Mouse (Mus musculus): Measurements from ENCODE around the gene Sulf2. TPM values are rescaled to one million over a fixed set of nuclear protein-coding genes. Genes with fewer than 3 reads are reported as not detected.

Sulf2 gene
- polyA plus RNA-seq, 1 experiment from 2014 or later = 125 TPM

DNA sequence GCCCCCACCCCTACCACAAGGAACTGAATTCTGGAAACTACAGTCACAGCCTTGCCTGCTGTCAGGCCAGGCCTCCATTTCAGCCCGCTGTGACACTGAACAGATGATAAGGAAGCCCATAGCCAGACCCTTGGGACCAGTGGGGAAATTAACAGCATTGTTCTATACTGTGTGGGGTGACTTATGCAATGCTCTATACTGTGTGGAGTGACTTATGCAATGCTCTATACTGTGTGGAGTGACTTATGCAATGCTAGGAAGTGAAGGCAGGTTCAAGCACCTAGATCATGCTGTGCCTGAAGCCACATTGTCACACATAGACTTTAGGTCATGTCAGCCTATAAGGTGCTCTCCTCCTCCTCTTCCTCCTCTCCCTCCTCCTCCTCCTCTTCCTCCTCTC is 9.1 kb upstream of the Sulf2 start:
- H3K9me3 ChIP-seq (ENCODE audit: control insufficient read depth, low read length) = no peaks in the 10 kb centered on the region
- H3K27ac ChIP-seq = no peak overlapping the region
- no peak for ATAC-seq (ENCODE audit: low FRiP score)
- DNase-seq (ENCODE audit: low spot score) = no peak
- H3K9ac ChIP-seq = no peak overlapping the region
- H3K27me3 ChIP-seq (ENCODE audit: control insufficient read depth, insufficient read depth, low read length) = 0 out of 2 replicates have a peak, but pooled peaks cover 15% of the 10 kb centered on the region
- WGBS = 90% methylated on average over 1 of the region's 1 CpGs
- no peaks in the 10 kb centered on the region for H3K36me3 ChIP-seq (replicated peaks; ENCODE audit: control insufficient read depth, insufficient read depth)
- H3K4me1 ChIP-seq (replicated peaks; ENCODE audit: control insufficient read depth, insufficient read depth, low read length) = peaks cover 6% of the 10 kb centered on the region
- H3K4me3 ChIP-seq (replicated peaks; ENCODE audit: low read length) = no peak overlapping the region
- no peak overlapping the region for H3K4me2 ChIP-seq (replicated peaks)

DNA sequence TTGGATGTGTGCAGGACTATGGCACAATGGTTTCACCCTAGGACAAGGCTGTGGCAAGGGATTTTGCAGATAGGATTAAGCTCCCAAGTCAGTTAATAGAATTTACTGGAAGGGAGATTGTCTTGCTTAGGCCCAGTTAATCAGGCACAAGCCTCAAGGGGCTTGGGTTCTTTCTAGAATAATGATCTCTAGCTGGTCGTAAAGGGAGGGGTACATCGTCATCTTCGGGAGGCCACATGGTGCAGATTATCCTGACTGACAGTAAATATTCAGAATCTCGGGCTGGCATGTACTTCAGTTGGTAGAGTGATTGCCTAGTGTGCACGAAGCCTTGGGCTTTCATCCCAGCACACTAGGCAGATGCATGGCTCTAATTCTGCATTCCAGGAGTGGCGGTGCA is 8.5 kb upstream of the Sulf2 start:
- Histone ChIP-seq H3K9ac (no peak overlapping the region), H3K9me3 (ENCODE audit: control insufficient read depth, low read length) (no peaks in the 10 kb centered on the region), H3K27me3 (ENCODE audit: control insufficient read depth, insufficient read depth, low read length) (0 out of 2 replicates have a peak, but pooled peaks cover 15% of the 10 kb centered on the region), H3K4me2 (replicated peaks) (no peak overlapping the region), H3K4me3 (replicated peaks; ENCODE audit: low read length) (no peak overlapping the region), H3K36me3 (replicated peaks; ENCODE audit: control insufficient read depth, insufficient read depth) (no peaks in the 10 kb centered on the region), H3K27ac (no peak overlapping the region), H3K4me1 (replicated peaks; ENCODE audit: control insufficient read depth, insufficient read depth, low read length) (no peaks in the 10 kb centered on the region; the same call in 1 of the 2 replicates)
- WGBS = 63% methylated on average over 6 of the region's 6 CpGs
- ATAC-seq (ENCODE audit: low FRiP score) = no peak
- no peak for DNase-seq (ENCODE audit: low spot score)

DNA sequence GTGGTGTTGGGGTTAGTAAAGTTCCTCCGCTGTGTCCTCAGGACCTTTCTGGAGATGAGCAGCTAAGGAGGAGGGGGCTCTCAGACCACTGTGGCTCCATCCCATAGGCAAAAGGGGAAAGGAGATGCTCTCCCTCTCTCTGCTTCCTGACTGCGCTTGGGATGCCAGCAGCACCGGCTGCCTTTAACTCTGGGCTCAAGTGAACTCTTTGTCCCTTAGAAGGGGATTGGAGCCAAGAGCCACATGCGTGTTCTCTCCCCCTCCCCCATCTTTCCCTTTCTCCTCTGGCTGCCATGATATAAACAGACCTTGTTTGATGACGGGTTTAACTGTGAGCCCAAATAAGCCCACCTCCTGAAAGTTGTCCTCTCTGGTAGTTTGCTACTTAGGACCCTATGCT is 7.8 kb upstream of the Sulf2 start:
- H3K27ac ChIP-seq = no peak overlapping the region
- H3K4me1 ChIP-seq (replicated peaks; ENCODE audit: control insufficient read depth, insufficient read depth, low read length) = no peaks in the 10 kb centered on the region
- ATAC-seq (ENCODE audit: low FRiP score) = no peak
- H3K36me3 ChIP-seq (replicated peaks; ENCODE audit: control insufficient read depth, insufficient read depth) = no peaks in the 10 kb centered on the region
- no peak for DNase-seq (ENCODE audit: low spot score)
- WGBS = 68% methylated on average over 5 of the region's 5 CpGs
- H3K9ac ChIP-seq = no peak overlapping the region
- H3K4me3 ChIP-seq (replicated peaks; ENCODE audit: low read length) = no peak overlapping the region
- H3K27me3 ChIP-seq (ENCODE audit: control insufficient read depth, insufficient read depth, low read length) = 0 out of 2 replicates have a peak, but pooled peaks cover 15% of the 10 kb centered on the region
- no peak overlapping the region for H3K4me2 ChIP-seq (replicated peaks)
- no peaks in the 10 kb centered on the region for H3K9me3 ChIP-seq (ENCODE audit: control insufficient read depth, low read length)

DNA sequence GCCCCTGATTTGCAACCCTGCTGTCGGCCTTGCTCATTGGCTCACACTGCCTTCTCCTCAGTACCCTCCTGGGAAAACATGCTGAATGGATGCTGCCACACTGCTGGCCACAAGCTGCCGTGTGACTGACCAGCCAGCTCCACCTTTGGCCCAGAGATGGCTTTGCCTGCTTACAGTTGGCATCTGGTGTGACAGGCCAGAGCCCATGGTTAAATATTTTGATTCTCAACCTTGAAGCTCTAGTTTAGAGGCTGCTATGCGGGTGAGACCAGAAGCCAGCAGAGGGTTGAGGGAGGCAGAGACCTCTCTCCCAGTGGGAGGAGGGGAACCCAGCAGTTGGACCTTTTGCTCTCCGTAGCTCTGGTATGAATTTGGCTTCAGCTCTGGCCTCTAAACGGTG is 6.7 kb upstream of the Sulf2 start:
- 71% methylated on average over 5 of the region's 5 CpGs for WGBS
- ATAC-seq (ENCODE audit: low FRiP score) = no peak
- DNase-seq (ENCODE audit: low spot score) = no peak
- Histone ChIP-seq H3K4me3 (replicated peaks; ENCODE audit: low read length) (no peak overlapping the region), H3K27me3 (ENCODE audit: control insufficient read depth, insufficient read depth, low read length) (peaks cover 12% of the 10 kb centered on the region; the same call in 1 of the 2 replicates), H3K4me2 (replicated peaks) (no peak overlapping the region), H3K9me3 (ENCODE audit: control insufficient read depth, low read length) (no peaks in the 10 kb centered on the region), H3K36me3 (replicated peaks; ENCODE audit: control insufficient read depth, insufficient read depth) (no peaks in the 10 kb centered on the region), H3K9ac (no peak overlapping the region), H3K4me1 (replicated peaks; ENCODE audit: control insufficient read depth, insufficient read depth, low read length) (no peaks in the 10 kb centered on the region), H3K27ac (no peak overlapping the region)

DNA sequence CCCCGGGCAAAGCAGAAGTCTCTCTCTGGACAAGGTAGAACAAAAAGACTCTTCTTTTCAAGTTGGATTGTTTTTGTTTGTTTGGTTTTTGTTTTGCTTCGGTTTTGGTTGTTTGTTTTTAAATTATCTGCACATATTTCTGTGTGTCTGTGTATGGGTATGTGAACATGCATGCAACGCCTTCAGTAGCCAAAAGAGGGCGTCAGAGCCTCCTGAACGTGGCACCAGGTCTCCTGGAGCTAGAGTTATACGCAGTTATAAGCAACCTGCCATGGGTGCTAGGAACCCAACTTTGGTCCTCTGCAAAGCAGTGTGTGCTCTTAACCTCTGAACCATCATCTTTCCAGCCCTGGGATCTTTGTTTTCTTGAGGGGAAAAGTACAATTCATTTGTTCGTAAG is 3.8 kb upstream of the Sulf2 start:
- DNase-seq (ENCODE audit: low spot score) (no peak), ATAC-seq (ENCODE audit: low FRiP score) (no peak)
- 89% methylated on average over 7 of the region's 7 CpGs for WGBS
- H3K4me3 ChIP-seq (replicated peaks; ENCODE audit: low read length) = no peak overlapping the region
- no peak overlapping the region for H3K4me2 ChIP-seq (replicated peaks)
- H3K4me1 ChIP-seq (replicated peaks; ENCODE audit: control insufficient read depth, insufficient read depth, low read length) = peaks cover 5% of the 10 kb centered on the region
- H3K9ac ChIP-seq = no peak overlapping the region
- H3K36me3 ChIP-seq (replicated peaks; ENCODE audit: control insufficient read depth, insufficient read depth) = no peaks in the 10 kb centered on the region
- H3K27me3 ChIP-seq (ENCODE audit: control insufficient read depth, insufficient read depth, low read length) = peaks cover 14% of the 10 kb centered on the region; the same call in 1 of the 2 replicates
- H3K9me3 ChIP-seq (ENCODE audit: control insufficient read depth, low read length) = no peaks in the 10 kb centered on the region
- no peak overlapping the region for H3K27ac ChIP-seq

DNA sequence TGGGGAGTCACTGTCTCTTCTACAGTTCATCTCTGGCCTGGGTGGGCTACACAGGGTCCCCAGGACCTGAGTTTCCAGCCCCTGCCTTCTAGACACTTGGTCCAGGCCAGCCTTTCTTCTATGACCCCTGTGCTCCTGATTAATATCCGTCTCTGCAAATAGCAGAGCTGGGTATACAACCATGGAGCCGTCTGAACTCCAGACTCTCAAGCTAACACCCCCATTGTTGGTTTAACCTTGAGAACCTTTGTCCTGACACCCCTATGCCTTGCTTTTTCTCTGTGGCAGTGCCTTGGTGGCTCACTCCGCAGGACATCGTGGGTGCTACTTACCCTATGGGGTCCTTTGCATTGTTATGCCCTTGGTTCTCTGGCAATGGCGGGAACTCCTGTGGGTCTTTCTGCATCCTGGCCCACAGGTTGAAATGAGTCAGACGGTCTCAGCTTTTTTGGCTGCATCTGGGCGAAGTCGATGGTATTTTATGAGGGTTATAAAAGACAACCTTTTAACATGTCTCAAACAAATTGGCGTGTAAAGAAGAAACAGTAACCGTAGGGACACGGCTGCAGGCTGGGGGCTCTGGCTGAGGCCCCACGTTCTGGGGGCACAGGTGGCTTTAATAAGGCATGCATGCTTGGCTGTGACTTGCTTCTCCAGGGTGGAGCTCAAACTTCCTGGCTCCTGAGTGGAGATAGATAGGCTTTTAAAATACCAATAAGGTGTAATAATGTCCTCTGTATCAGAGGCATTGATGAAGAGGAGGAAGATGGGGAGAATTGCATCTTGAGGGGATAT is 2.5 kb upstream of the Sulf2 start:
- H3K36me3 ChIP-seq (replicated peaks; ENCODE audit: control insufficient read depth, insufficient read depth) = no peaks in the 10 kb centered on the region
- no peaks in the 10 kb centered on the region for H3K9me3 ChIP-seq (ENCODE audit: control insufficient read depth, low read length)
- peaks cover 18% of the 10 kb centered on the region for H3K4me1 ChIP-seq (replicated peaks; ENCODE audit: control insufficient read depth, insufficient read depth, low read length)
- H3K4me3 ChIP-seq (replicated peaks; ENCODE audit: low read length) = no peak overlapping the region
- WGBS = 81% methylated on average over 12 of the region's 12 CpGs
- ATAC-seq (ENCODE audit: low FRiP score) (no peak), DNase-seq (ENCODE audit: low spot score) (no peak)
- H3K9ac ChIP-seq = no peak overlapping the region
- no peak overlapping the region for H3K27ac ChIP-seq
- peaks cover 14% of the 10 kb centered on the region; the same call in 1 of the 2 replicates for H3K27me3 ChIP-seq (ENCODE audit: control insufficient read depth, insufficient read depth, low read length)
- no peak overlapping the region for H3K4me2 ChIP-seq (replicated peaks)

DNA sequence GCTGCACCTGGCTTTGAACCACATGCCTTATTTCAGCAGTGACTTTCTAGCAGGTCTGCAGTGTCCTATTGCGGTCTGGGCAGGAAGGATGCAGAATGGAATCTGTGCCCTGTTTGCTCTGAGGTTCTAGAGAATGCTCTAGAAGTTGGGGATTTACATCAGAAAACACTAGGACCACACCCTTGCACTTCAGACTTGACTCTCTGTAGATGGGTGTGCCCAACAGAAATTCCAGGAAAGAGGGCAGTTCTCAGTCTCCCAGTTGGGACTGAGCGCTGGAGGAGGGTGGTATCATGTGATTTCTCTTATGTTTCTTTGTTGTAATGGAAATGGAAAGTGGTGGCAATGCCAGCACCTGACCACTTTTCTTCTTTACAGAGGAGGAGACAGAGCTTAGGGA is 1.7 kb upstream of the Sulf2 start:
- H3K4me1 ChIP-seq (replicated peaks; ENCODE audit: control insufficient read depth, insufficient read depth, low read length) = peaks cover 26% of the 10 kb centered on the region
- 88% methylated on average over 2 of the region's 2 CpGs for WGBS
- no peaks in the 10 kb centered on the region for H3K36me3 ChIP-seq (replicated peaks; ENCODE audit: control insufficient read depth, insufficient read depth)

DNA sequence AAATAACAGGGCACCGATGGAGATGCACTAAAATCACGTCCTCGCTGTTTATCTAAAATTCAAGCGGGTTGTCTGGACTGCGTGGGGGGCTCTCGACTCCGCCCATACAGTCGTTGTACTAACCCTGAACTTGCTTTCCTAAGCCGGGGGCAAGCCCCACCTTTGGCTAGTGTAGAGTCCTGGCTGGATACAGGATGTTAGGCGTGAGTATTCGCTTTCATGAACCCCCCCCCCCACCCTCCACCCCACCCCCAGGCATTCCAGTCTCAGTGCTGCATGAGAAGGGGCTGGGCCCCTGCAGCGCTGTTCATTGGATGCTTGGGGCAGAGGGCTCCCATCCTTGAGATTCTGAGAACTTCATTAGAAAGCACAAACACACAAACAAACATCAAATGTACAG is 659 bp upstream of the Sulf2 start:
- H3K4me1 ChIP-seq (replicated peaks; ENCODE audit: control insufficient read depth, insufficient read depth, low read length) = peaks cover 36% of the 10 kb centered on the region
- H3K27me3 ChIP-seq (ENCODE audit: control insufficient read depth, insufficient read depth, low read length) = peaks cover 9% of the 10 kb centered on the region; the same call in 1 of the 2 replicates
- DNase-seq (ENCODE audit: low spot score) (no peak), ATAC-seq (ENCODE audit: low FRiP score) (no peak)
- WGBS = 18% methylated on average over 12 of the region's 12 CpGs
- peak overlapping the region; percentile 97 for H3K4me2 ChIP-seq (replicated peaks)
- no peak overlapping the region for H3K27ac ChIP-seq
- no peaks in the 10 kb centered on the region for H3K9me3 ChIP-seq (ENCODE audit: control insufficient read depth, low read length)
- no peak overlapping the region for H3K4me3 ChIP-seq (replicated peaks; ENCODE audit: low read length)
- no peaks in the 10 kb centered on the region for H3K36me3 ChIP-seq (replicated peaks; ENCODE audit: control insufficient read depth, insufficient read depth)
- no peak overlapping the region for H3K9ac ChIP-seq

More for the DNA sequence above, 1.7 kb upstream of the Sulf2 start:
- Histone ChIP-seq H3K27ac (no peak overlapping the region), H3K4me3 (replicated peaks; ENCODE audit: low read length) (no peak overlapping the region), H3K9me3 (ENCODE audit: control insufficient read depth, low read length) (no peaks in the 10 kb centered on the region), H3K4me2 (replicated peaks) (no peak overlapping the region), H3K27me3 (ENCODE audit: control insufficient read depth, insufficient read depth, low read length) (peaks cover 9% of the 10 kb centered on the region; the same call in 1 of the 2 replicates), H3K9ac (no peak overlapping the region)
- no peak for DNase-seq (ENCODE audit: low spot score)
- no peak for ATAC-seq (ENCODE audit: low FRiP score)

DNA sequence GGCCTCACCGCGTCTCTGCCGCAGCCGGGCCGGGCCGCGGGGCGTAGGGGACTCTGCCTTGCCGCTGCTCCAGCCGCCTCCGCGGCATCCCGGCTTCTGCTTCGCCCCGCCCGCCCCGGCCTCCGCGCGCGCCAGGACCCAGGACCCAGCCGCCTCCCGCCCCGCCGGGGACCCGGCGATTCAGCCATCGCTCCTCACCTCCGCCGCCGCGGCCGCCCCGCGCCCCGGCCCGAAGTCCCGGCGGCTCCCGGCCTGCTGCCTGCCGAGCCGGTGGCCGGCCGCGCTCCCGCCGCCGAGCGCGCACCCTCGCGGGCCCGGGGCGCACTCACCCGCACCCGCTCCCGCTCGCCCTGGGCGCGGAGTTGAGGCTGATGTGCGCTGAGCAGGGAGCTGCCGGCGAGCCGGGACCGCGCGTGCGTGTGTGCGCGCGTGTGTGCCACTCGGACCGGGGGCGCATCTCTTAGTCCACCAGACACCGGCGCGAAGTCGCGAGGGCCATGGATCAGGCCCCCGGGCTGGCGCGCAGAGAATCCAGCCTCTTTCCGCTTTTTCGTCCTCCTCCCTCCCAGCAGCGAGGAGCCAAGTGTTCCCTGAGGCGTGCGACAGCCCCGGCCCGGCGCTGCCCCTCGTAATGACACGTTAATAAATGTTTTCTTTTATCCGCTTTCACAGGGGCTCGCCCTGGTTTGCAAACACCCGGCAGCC is 562 bp downstream of the Sulf2 start:
- peak overlapping the region; percentile 97 for H3K4me2 ChIP-seq (replicated peaks)
- peak overlapping the region; percentile 87 for H3K27ac ChIP-seq
- peak overlapping the region; percentile 74 for H3K4me3 ChIP-seq (replicated peaks; ENCODE audit: low read length)
- peak; percentile 65 for DNase-seq (ENCODE audit: low spot score)
- peak; percentile 71 for ATAC-seq (ENCODE audit: low FRiP score)
- no peaks in the 10 kb centered on the region for H3K9me3 ChIP-seq (ENCODE audit: control insufficient read depth, low read length)
- peaks cover 9% of the 10 kb centered on the region; the same call in 1 of the 2 replicates for H3K27me3 ChIP-seq (ENCODE audit: control insufficient read depth, insufficient read depth, low read length)
- H3K4me1 ChIP-seq (replicated peaks; ENCODE audit: control insufficient read depth, insufficient read depth, low read length) = peaks cover 39% of the 10 kb centered on the region
- peak overlapping the region; percentile 86 for H3K9ac ChIP-seq
- no peaks in the 10 kb centered on the region for H3K36me3 ChIP-seq (replicated peaks; ENCODE audit: control insufficient read depth, insufficient read depth)
- WGBS = under 1% methylated on average over 76 of the region's 95 CpGs
